Mouse (Mus musculus): ENCODE measurements around the gene Fscn3.

Fscn3 gene

DNA sequence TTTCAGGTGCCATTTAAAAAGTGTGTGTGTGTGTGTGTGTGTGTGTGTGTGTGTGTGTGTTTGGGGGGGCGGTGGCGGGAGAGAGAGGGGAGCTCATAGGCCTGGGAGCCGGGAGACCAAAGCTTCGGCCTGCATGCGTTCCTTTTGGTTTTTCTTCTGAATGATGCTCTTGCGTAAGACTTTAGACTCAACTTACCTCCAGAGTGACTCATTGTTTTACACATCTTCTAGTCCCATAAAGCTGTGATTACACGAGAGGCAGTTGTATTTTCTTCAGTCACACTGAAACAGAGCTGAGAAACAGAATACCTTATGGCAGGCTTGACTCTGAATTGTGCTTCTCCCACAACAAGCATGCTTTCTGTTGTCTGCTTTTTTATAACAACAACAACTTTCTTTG, 59.3 kb downstream of the Fscn3 start:
- DNase-seq (ENCODE audit: low spot score in 2 of 2) = no peak

Data from urinary bladder, postnatal 36 days (tissue).